28 mouse cellular contexts compared by ENCODE assay signal in the genomic region with DNA sequence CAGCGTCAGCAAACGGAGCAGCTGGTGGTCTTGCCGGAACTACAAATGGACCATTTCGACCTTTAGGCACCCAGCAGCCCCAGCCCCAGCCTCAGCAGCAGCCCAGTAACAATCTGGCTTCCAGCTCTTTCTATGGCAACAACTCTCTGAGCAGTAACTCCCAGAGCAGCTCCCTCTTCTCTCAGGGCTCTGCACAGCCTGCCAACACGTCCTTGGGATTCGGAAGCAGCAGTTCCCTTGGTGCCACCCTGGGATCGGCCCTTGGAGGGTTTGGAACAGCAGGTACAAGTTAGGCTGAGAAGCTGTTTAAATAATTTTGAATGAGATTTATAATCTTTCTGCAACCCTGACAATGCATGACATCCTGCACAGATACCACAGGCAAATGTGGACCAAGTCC. TPM values are rescaled to one million over a fixed set of nuclear protein-coding genes. Genes with fewer than 3 reads are reported as not detected.
DNase-seq lines count a peak whose midpoint lies in the region; ATAC-seq lines count a peak whose summit lies in the region.
"Had no signal": no experiment of that assay in that cellular context is flagged by ENCODE, and none has a peak within 500 bp of the region (broad histone marks: within the 10 kb centered on the region; RNA-seq: fewer than 3 reads in every experiment).

No protein-coding gene starts in this region.

- H3K4me3 ChIP-seq in heart, embryonic 10.5 days, result no peak overlapping the region
- H3K4me3 ChIP-seq in heart, embryonic 16.5 days (ENCODE audit: low read length), result no peak overlapping the region
- H3K4me3 ChIP-seq in limb, embryonic 15.5 days, result no peak overlapping the region
- no peak overlapping the region for H3K4me3 ChIP-seq in limb, embryonic 10.5 days
- H3K4me3 ChIP-seq: embryonic facial prominence, embryonic 15.5 days; kidney, embryonic 15.5 days; midbrain, embryonic 15.5 days; neural tube, embryonic 12.5 days had no signal

- no peak overlapping the region for H3K4me2 ChIP-seq in heart, embryonic 16.5 days (ENCODE audit: low read depth, low read length)
- no peak overlapping the region for H3K4me2 ChIP-seq in limb, embryonic 15.5 days
- H3K4me2 ChIP-seq: embryonic facial prominence, embryonic 15.5 days; kidney, embryonic 15.5 days; liver, embryonic 11.5 days; midbrain, embryonic 15.5 days; neural tube, embryonic 12.5 days had no signal

- DNase-seq in adrenal gland, postnatal 14 days, result peak; percentile 34
- DNase-seq in adrenal gland, adult 18-20 months (ENCODE audit: low spot score in 2 of 2), result no peak
- DNase-seq in heart, embryonic 10.5 days (ENCODE audit: low spot score), result no peak
- no peak for DNase-seq in heart, postnatal 36 days
- DNase-seq in heart, postnatal 10 days, result no peak
- no peak for DNase-seq in limb, embryonic 10.5 days (ENCODE audit: low spot score)
- DNase-seq: cerebellum, adult 2 months; cerebellum, postnatal 25 days; embryo, embryonic 11 days; gastrocnemius, postnatal 25 days; kidney, postnatal 4 days; layer of hippocampus, adult 9-11 months; liver, postnatal 0 days; right cerebral cortex, postnatal 14 days; thymus, adult 2 months; thymus, postnatal 4 days had no signal

- H3K36me3 ChIP-seq in heart, embryonic 10.5 days, result peaks cover 93% of the 10 kb centered on the region
- peaks cover 57% of the 10 kb centered on the region for H3K36me3 ChIP-seq in heart, embryonic 16.5 days (ENCODE audit: control insufficient read depth, insufficient read depth)
- H3K36me3 ChIP-seq in limb, embryonic 15.5 days, result peaks cover 82% of the 10 kb centered on the region
- H3K36me3 ChIP-seq in limb, embryonic 10.5 days, result peaks cover 98% of the 10 kb centered on the region

- H3K27me3 ChIP-seq in heart, embryonic 10.5 days (ENCODE audit: insufficient read depth, poor library complexity, severe bottlenecking), result no peaks in the 10 kb centered on the region
- no peaks in the 10 kb centered on the region for H3K27me3 ChIP-seq in heart, embryonic 16.5 days (ENCODE audit: control insufficient read depth, insufficient read depth, low read length)
- H3K27me3 ChIP-seq in limb, embryonic 15.5 days, result no peaks in the 10 kb centered on the region
- no peaks in the 10 kb centered on the region for H3K27me3 ChIP-seq in limb, embryonic 10.5 days (ENCODE audit: low read depth, poor library complexity, severe bottlenecking)
- H3K27me3 ChIP-seq: embryonic facial prominence, embryonic 15.5 days; kidney, embryonic 15.5 days; midbrain, embryonic 15.5 days; neural tube, embryonic 12.5 days had no signal

- H3K9ac ChIP-seq in heart, embryonic 16.5 days (ENCODE audit: low read length), result peak overlapping the region; percentile 34; the same call in 1 of the 2 replicates
- no peak overlapping the region for H3K9ac ChIP-seq in limb, embryonic 15.5 days
- H3K9ac ChIP-seq: embryonic facial prominence, embryonic 15.5 days; kidney, embryonic 15.5 days; liver, postnatal 0 days; midbrain, embryonic 15.5 days; neural tube, embryonic 12.5 days had no signal

- H3K9me3 ChIP-seq in heart, embryonic 10.5 days, result no peaks in the 10 kb centered on the region
- no peaks in the 10 kb centered on the region for H3K9me3 ChIP-seq in heart, embryonic 16.5 days (replicated peaks; ENCODE audit: control insufficient read depth, low read length)
- no peaks in the 10 kb centered on the region for H3K9me3 ChIP-seq in limb, embryonic 15.5 days
- no peaks in the 10 kb centered on the region for H3K9me3 ChIP-seq in limb, embryonic 10.5 days (replicated peaks)
- H3K9me3 ChIP-seq: embryonic facial prominence, embryonic 15.5 days; kidney, embryonic 15.5 days; midbrain, embryonic 15.5 days; neural tube, embryonic 12.5 days had no signal

- intact Hi-C loops in heart, postnatal 36 days (cut with DNase I), result no loop called here
- intact Hi-C loops in heart, postnatal 10 days (cut with DNase I), result no loop called here

- peaks cover 35% of the 10 kb centered on the region for H3K4me1 ChIP-seq in heart, embryonic 10.5 days
- peaks cover 47% of the 10 kb centered on the region for H3K4me1 ChIP-seq in heart, embryonic 16.5 days (ENCODE audit: control insufficient read depth, insufficient read depth, low read length)
- no peaks in the 10 kb centered on the region for H3K4me1 ChIP-seq in limb, embryonic 15.5 days
- H3K4me1 ChIP-seq in limb, embryonic 10.5 days, result no peaks in the 10 kb centered on the region
- H3K4me1 ChIP-seq: embryonic facial prominence, embryonic 15.5 days; midbrain, embryonic 15.5 days; neural tube, embryonic 12.5 days had no signal

- peak overlapping the region; percentile 29; the same call in 1 of the 2 replicates for H3K27ac ChIP-seq in heart, embryonic 10.5 days
- H3K27ac ChIP-seq in heart, embryonic 16.5 days (ENCODE audit: low read length), result peak overlapping the region; percentile 83
- H3K27ac ChIP-seq in limb, embryonic 15.5 days, result 0 out of 2 replicates have a peak overlapping the region, but pooled peaks have one; percentile 9
- H3K27ac ChIP-seq in limb, embryonic 10.5 days, result no peak overlapping the region
- H3K27ac ChIP-seq: embryonic facial prominence, embryonic 15.5 days; kidney, embryonic 15.5 days; macrophage; midbrain, embryonic 15.5 days; neural tube, embryonic 12.5 days; stomach, postnatal 0 days had no signal

- no peak for ATAC-seq in heart, embryonic 16.5 days (replicated peaks; ENCODE audit: extremely low read depth, insufficient read depth, low FRiP score)
- no peak for ATAC-seq in limb, embryonic 15.5 days (ENCODE audit: insufficient number of reproducible peaks, low FRiP score, low TSS enrichment, low read depth)
- ATAC-seq: forebrain, embryonic 14.5 days; intestine, postnatal 0 days; liver, postnatal 0 days; lung, postnatal 0 days; midbrain, embryonic 15.5 days had no signal

- 76% methylated on average over 7 of the region's 7 CpGs for WGBS in heart, embryonic 10.5 days
- 60% methylated on average over 7 of the region's 7 CpGs for WGBS in heart, embryonic 16.5 days
- 76% methylated on average over 7 of the region's 7 CpGs for WGBS in limb, embryonic 15.5 days
- WGBS in limb, embryonic 10.5 days, result 87% methylated on average over 7 of the region's 7 CpGs

RNA-seq across cellular contexts. Expression of gene Sdc3, which starts 39.7 kb away (rescaled TPM):
- 233 and 245 TPM in 2 replicates for total RNA-seq in adrenal gland, postnatal 14 days (2021)
- total RNA-seq in adrenal gland, adult 18-20 months (2021), result 100 to 1,000 TPM; 205 to 421 TPM
- polyA plus RNA-seq in heart, embryonic 10.5 days (2016; fragmentation: Nextera tagmentation; extraction: Ambion mirVana), result 19.0 and 21.6 TPM in 2 replicates
- total RNA-seq in heart, postnatal 36 days (2021), result 10 to 100 TPM; 35.5 to 46.0 TPM
- 19.9 and 21.3 TPM in 2 replicates for polyA plus RNA-seq in heart, embryonic 16.5 days (2015; fragmentation: Nextera tagmentation; extraction: Ambion mirVana)
- total RNA-seq in heart, postnatal 10 days (2021), result 10 to 100 TPM; 54.8 to 64.2 TPM
- polyA plus RNA-seq in limb, embryonic 15.5 days (2015; fragmentation: Nextera tagmentation; extraction: Ambion mirVana), result 34.9 and 39.4 TPM in 2 replicates
- polyA plus RNA-seq in limb, embryonic 10.5 days (2016; fragmentation: Nextera tagmentation; extraction: Ambion mirVana), result 26.7 and 38.1 TPM in 2 replicates
